Mouse (Mus musculus): Measurements from ENCODE around the gene Ogdh. TPM values are rescaled to one million over a fixed set of nuclear protein-coding genes. Genes with fewer than 3 reads are reported as not detected.

The Ogdh gene
- total and polyA plus RNA-seq, 3 experiments = 91.8 to 118 (median 94.9) TPM

- no peak for TF ChIP-seq POLR2A (IDR thresholded peaks at IDR 0.05; ENCODE audit: control insufficient read depth in 1 of 2, insufficient read depth in 1 of 2, low read depth in 1 of 2, low read length in 2 of 2, poor library complexity in 1 of 2)
- no peak for TF ChIP-seq POLR2AphosphoS2 (IDR thresholded peaks at IDR 0.05; ENCODE audit: low read length)
- TF ChIP-seq SIN3A (IDR thresholded peaks at IDR 0.05; ENCODE audit: low read length) = no peak
- no peak for TF ChIP-seq MXI1 (IDR thresholded peaks at IDR 0.05; ENCODE audit: low read depth, low read length)
- TF ChIP-seq CTCF (IDR thresholded peaks at IDR 0.05 in 2 of 3, conservative IDR thresholded peaks at IDR 0.05 in 1 of 3; ENCODE audit: control insufficient read depth in 1 of 3, insufficient read depth in 1 of 3, low read depth in 2 of 3, low read length in 3 of 3, poor library complexity in 1 of 3, severe bottlenecking in 1 of 3) = no peak
- TF ChIP-seq ZKSCAN1 (IDR thresholded peaks at IDR 0.05; ENCODE audit: low read depth, low read length) = no peak
- TF ChIP-seq JUND (IDR thresholded peaks at IDR 0.05; ENCODE audit: low read depth, low read length) = no peak
- TF ChIP-seq KAT2A (conservative IDR thresholded peaks at IDR 0.05; ENCODE audit: low read depth, low read length) = no peak
- TF ChIP-seq GATA1 (IDR thresholded peaks at IDR 0.05; ENCODE audit: low read depth, low read length) = no peak
- no peaks in the 10 kb centered on the region for H3K4me1 ChIP-seq (ENCODE audit: control insufficient read depth in 1 of 2, insufficient read depth in 2 of 2, low read length in 2 of 2)
- no peak overlapping the region for H3K27ac ChIP-seq (ENCODE audit: control insufficient read depth, low read depth, low read length)
- no peak for DNase-seq (ENCODE audit: low read depth, low spot score)
- H3K79me2 ChIP-seq (ENCODE audit: control insufficient read depth, insufficient read depth, low read length, poor library complexity) = no peaks in the 10 kb centered on the region
- no peaks in the 10 kb centered on the region for H3K27me3 ChIP-seq (ENCODE audit: control insufficient read depth in 1 of 2, insufficient read depth in 2 of 2, low read length in 2 of 2)
- H3K9ac ChIP-seq (ENCODE audit: control insufficient read depth, low read depth, low read length, poor library complexity, severe bottlenecking) = no peak overlapping the region
- H3K4me3 ChIP-seq (ENCODE audit: control insufficient read depth in 1 of 2, insufficient read depth in 1 of 2, low read depth in 2 of 2, low read length in 2 of 2) = no peak overlapping the region
- no peaks in the 10 kb centered on the region for H3K9me3 ChIP-seq (replicated peaks; ENCODE audit: insufficient read depth, low read length)
- H3K36me3 ChIP-seq (ENCODE audit: control insufficient read depth in 1 of 2, insufficient read depth in 2 of 2, low read length in 2 of 2) = peaks cover 0 to 57% of the 10 kb centered on the region in 2 experiments; a peak in 2 of 4 replicates
These were observed 55.5 kb downstream of the Ogdh start for GRCm38 (mm10) chr11:6346966-6347365.

GRCm38 (mm10) chr11:6348681-6349200, 57.3 kb downstream of the Ogdh start:
- H3K4me1 ChIP-seq (ENCODE audit: control insufficient read depth in 1 of 2, insufficient read depth in 2 of 2, low read length in 2 of 2) = no peaks in the 10 kb centered on the region
- H3K27ac ChIP-seq (ENCODE audit: control insufficient read depth, low read depth, low read length) = no peak overlapping the region
- no peak overlapping the region for H3K4me3 ChIP-seq (ENCODE audit: control insufficient read depth in 1 of 2, insufficient read depth in 1 of 2, low read depth in 2 of 2, low read length in 2 of 2)
- TF ChIP-seq EP300 (IDR thresholded peaks at IDR 0.05; ENCODE audit: low read depth in 1 of 2, low read length in 2 of 2) (no peak), ZKSCAN1 (IDR thresholded peaks at IDR 0.05; ENCODE audit: low read depth, low read length) (no peak), POLR2AphosphoS2 (IDR thresholded peaks at IDR 0.05; ENCODE audit: low read length) (no peak), MAZ (IDR thresholded peaks at IDR 0.05; ENCODE audit: low read depth, low read length) (no peak), ZNF384 (IDR thresholded peaks at IDR 0.05; ENCODE audit: low read depth, low read length) (no peak), BHLHE40 (IDR thresholded peaks at IDR 0.05; ENCODE audit: borderline replicate concordance, low read depth, low read length) (no peak), HCFC1 (IDR thresholded peaks at IDR 0.05; ENCODE audit: low read depth, low read length) (no peak), ZC3H11A (IDR thresholded peaks at IDR 0.05; ENCODE audit: low read depth, low read length) (no peak), CHD1 (IDR thresholded peaks at IDR 0.05; ENCODE audit: low read depth, low read length) (no peak), KAT2A (conservative IDR thresholded peaks at IDR 0.05; ENCODE audit: low read depth, low read length) (no peak), MYC (IDR thresholded peaks at IDR 0.05; ENCODE audit: low read depth, low read length) (no peak), CHD2 (IDR thresholded peaks at IDR 0.05; ENCODE audit: low read length) (no peak)
- H3K27me3 ChIP-seq (ENCODE audit: control insufficient read depth in 1 of 2, insufficient read depth in 2 of 2, low read length in 2 of 2) = no peaks in the 10 kb centered on the region
- H3K9me3 ChIP-seq (replicated peaks; ENCODE audit: insufficient read depth, low read length) = no peaks in the 10 kb centered on the region
- no peaks in the 10 kb centered on the region for H3K79me2 ChIP-seq (ENCODE audit: control insufficient read depth, insufficient read depth, low read length, poor library complexity)
- H3K9ac ChIP-seq (ENCODE audit: control insufficient read depth, low read depth, low read length, poor library complexity, severe bottlenecking) = no peak overlapping the region
- H3K36me3 ChIP-seq (ENCODE audit: control insufficient read depth in 1 of 2, insufficient read depth in 2 of 2, low read length in 2 of 2) = peaks cover 0 to 44% of the 10 kb centered on the region in 2 experiments; a peak in 2 of 4 replicates
- no peak for DNase-seq (ENCODE audit: low read depth, low spot score)
